Mouse (Mus musculus): Measurements from ENCODE around the gene Zfp536. TPM values are rescaled to one million over a fixed set of nuclear protein-coding genes. Genes with fewer than 3 reads are reported as not detected.

The Zfp536 gene
- polyA plus RNA-seq, 1 experiment: not detected

DNA sequence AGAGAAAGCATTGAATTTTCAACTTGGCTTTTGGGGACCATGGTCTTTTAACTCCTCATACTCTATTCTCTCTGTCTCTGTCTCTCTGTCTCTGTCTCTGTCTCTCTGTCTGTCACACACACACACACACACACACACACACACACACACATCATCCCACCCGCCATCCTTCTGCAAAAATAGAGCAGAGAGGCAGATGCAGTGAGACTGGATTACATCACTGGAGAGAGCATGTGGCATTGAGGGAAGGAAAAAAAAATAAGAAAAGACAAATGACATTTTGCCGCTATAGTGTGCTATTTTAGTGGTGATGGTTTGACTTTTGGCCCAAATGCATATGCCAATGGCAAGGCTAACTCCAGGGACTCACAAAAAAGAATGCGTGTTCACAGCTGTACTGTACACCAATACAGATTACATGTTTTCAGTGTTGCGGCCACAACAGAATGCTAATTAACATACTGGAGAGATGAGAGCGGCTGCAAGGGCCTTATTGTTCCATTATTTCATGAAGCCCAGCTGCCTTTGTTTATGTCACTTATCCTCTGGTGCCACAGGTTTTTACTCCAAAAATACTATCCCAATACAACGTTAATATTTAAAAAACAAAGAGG lies 145.4 kb downstream of the Zfp536 start:
- no peak for TF ChIP-seq E2F4 (IDR thresholded peaks at IDR 0.05; ENCODE audit: insufficient read depth)
- no peak for TF ChIP-seq MYOD1 (IDR thresholded peaks at IDR 0.05; ENCODE audit: control insufficient read depth in 1 of 3, insufficient read length in 2 of 3, low read depth in 2 of 3)
- TF ChIP-seq MAX (IDR thresholded peaks at IDR 0.05; ENCODE audit: low read depth): no peak
- no peak for TF ChIP-seq CEBPB (IDR thresholded peaks at IDR 0.05; ENCODE audit: insufficient read depth, poor library complexity, severe bottlenecking)
- TF ChIP-seq POLR2A (IDR thresholded peaks at IDR 0.05; ENCODE audit: insufficient read length, low read depth): no peak
- Histone ChIP-seq H3K4me3 (no peak overlapping the region), H3ac (ENCODE audit: control insufficient read depth, insufficient read length) (no peak overlapping the region), H3K79me2 (ENCODE audit: control insufficient read depth, insufficient read depth) (no peaks in the 10 kb centered on the region), H3K4me2 (ENCODE audit: low read depth) (no peak overlapping the region), H3K36me3 (ENCODE audit: control insufficient read depth, insufficient read depth) (no peaks in the 10 kb centered on the region), H3K27me3 (ENCODE audit: control insufficient read depth, insufficient read depth, insufficient read length) (no peaks in the 10 kb centered on the region)

DNA sequence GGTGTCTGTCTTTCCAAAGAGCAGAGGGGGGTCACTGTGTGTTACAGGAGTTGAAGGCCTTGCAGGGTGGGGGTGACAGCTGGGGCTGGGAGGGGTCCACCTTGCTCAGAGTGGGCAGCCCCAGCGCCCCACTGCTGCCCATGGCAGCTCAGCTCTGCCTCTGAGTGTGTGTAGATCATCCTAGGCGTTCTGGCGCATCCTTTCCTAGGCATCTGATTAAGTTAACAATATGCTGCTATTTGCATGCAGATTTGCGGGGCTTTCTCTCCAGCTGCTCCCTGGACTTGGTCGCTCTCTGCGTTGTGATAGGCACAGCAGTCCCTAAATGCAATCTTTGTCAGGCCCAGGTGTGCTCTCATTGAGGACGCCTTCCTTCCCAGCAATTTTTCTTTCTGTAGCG lies 147.7 kb downstream of the Zfp536 start:
- no peaks in the 10 kb centered on the region for H3K36me3 ChIP-seq (ENCODE audit: control insufficient read depth, insufficient read depth)
- TF ChIP-seq TCF3 (IDR thresholded peaks at IDR 0.05; ENCODE audit: insufficient read length, low read depth) (no peak), USF1 (IDR thresholded peaks at IDR 0.05; ENCODE audit: low read depth) (no peak), TCF12 (IDR thresholded peaks at IDR 0.05; ENCODE audit: insufficient read depth, poor library complexity, severe bottlenecking) (no peak), E2F4 (IDR thresholded peaks at IDR 0.05; ENCODE audit: insufficient read depth) (no peak), MYOD1 (IDR thresholded peaks at IDR 0.05; ENCODE audit: control insufficient read depth in 1 of 3, insufficient read length in 2 of 3, low read depth in 2 of 3) (no peak), CEBPB (IDR thresholded peaks at IDR 0.05; ENCODE audit: insufficient read depth, poor library complexity, severe bottlenecking) (no peak), REST (IDR thresholded peaks at IDR 0.05; ENCODE audit: insufficient read depth, insufficient read length) (no peak), MYOG (IDR thresholded peaks at IDR 0.05; ENCODE audit: control insufficient read depth in 1 of 3, insufficient read depth in 1 of 3, insufficient read length in 2 of 3, low read depth in 2 of 3) (no peak), POLR2A (IDR thresholded peaks at IDR 0.05; ENCODE audit: insufficient read length, low read depth) (no peak), MAX (IDR thresholded peaks at IDR 0.05; ENCODE audit: low read depth) (no peak), SRF (IDR thresholded peaks at IDR 0.05; ENCODE audit: control insufficient read depth, insufficient read length, low read depth) (no peak), POLR2AphosphoS2 (IDR thresholded peaks at IDR 0.05; ENCODE audit: insufficient read length, low read depth) (no peak)
- H3ac ChIP-seq (ENCODE audit: control insufficient read depth, insufficient read length): no peak overlapping the region
- H3K79me2 ChIP-seq (ENCODE audit: control insufficient read depth, insufficient read depth): no peaks in the 10 kb centered on the region
- no peak overlapping the region for H3K4me3 ChIP-seq
- no peaks in the 10 kb centered on the region for H3K27me3 ChIP-seq (ENCODE audit: control insufficient read depth, insufficient read depth, insufficient read length)
- no peak overlapping the region for H3K4me2 ChIP-seq (ENCODE audit: low read depth)

DNA sequence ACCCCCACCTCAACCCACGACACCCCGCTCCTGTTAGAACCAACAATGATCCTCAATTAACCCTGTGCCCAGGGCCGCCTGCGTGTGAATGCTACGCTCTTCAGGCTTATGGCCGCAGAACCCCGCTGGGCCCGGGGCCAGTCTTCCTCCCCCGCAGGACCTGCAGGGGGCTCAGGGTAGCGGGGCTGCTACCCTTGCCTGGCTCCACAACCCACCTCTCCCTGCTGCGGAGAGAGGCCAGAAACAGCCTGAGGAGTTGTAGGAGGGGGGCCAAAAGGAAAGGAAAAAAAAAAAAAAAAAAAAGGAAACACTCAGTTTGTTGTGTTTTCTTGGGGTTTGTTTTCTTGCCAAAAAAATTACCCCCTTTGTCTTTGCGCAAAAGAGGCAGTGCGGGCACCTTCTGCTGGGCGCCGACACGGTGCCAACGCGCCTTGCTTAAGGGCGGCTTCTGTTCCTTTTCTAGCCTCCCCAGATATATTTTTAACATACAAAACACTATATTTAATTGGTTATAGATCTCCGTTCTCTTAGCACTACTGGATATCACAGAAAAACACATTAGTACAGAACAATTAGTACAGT lies 148.6 kb downstream of the Zfp536 start:
- Histone ChIP-seq H3ac (ENCODE audit: control insufficient read depth, insufficient read length) (no peak overlapping the region), H3K4me2 (ENCODE audit: low read depth) (no peak overlapping the region), H3K79me2 (ENCODE audit: control insufficient read depth, insufficient read depth) (no peaks in the 10 kb centered on the region), H3K27me3 (ENCODE audit: control insufficient read depth, insufficient read depth, insufficient read length) (no peaks in the 10 kb centered on the region), H3K36me3 (ENCODE audit: control insufficient read depth, insufficient read depth) (no peaks in the 10 kb centered on the region), H3K4me3 (no peak overlapping the region)
- TF ChIP-seq TCF12 (IDR thresholded peaks at IDR 0.05; ENCODE audit: insufficient read depth, poor library complexity, severe bottlenecking) (no peak), MAX (IDR thresholded peaks at IDR 0.05; ENCODE audit: low read depth) (no peak), TCF3 (IDR thresholded peaks at IDR 0.05; ENCODE audit: insufficient read length, low read depth) (no peak), E2F4 (IDR thresholded peaks at IDR 0.05; ENCODE audit: insufficient read depth) (no peak), USF1 (IDR thresholded peaks at IDR 0.05; ENCODE audit: low read depth) (no peak), SRF (IDR thresholded peaks at IDR 0.05; ENCODE audit: control insufficient read depth, insufficient read length, low read depth) (no peak), REST (IDR thresholded peaks at IDR 0.05; ENCODE audit: insufficient read depth, insufficient read length) (no peak), MYOG (IDR thresholded peaks at IDR 0.05; ENCODE audit: control insufficient read depth in 1 of 3, insufficient read depth in 1 of 3, insufficient read length in 2 of 3, low read depth in 2 of 3) (no peak), CEBPB (IDR thresholded peaks at IDR 0.05; ENCODE audit: insufficient read depth, poor library complexity, severe bottlenecking) (no peak), POLR2A (IDR thresholded peaks at IDR 0.05; ENCODE audit: insufficient read length, low read depth) (no peak), POLR2AphosphoS2 (IDR thresholded peaks at IDR 0.05; ENCODE audit: insufficient read length, low read depth) (no peak), MYOD1 (IDR thresholded peaks at IDR 0.05; ENCODE audit: control insufficient read depth in 1 of 3, insufficient read length in 2 of 3, low read depth in 2 of 3) (no peak)

DNA sequence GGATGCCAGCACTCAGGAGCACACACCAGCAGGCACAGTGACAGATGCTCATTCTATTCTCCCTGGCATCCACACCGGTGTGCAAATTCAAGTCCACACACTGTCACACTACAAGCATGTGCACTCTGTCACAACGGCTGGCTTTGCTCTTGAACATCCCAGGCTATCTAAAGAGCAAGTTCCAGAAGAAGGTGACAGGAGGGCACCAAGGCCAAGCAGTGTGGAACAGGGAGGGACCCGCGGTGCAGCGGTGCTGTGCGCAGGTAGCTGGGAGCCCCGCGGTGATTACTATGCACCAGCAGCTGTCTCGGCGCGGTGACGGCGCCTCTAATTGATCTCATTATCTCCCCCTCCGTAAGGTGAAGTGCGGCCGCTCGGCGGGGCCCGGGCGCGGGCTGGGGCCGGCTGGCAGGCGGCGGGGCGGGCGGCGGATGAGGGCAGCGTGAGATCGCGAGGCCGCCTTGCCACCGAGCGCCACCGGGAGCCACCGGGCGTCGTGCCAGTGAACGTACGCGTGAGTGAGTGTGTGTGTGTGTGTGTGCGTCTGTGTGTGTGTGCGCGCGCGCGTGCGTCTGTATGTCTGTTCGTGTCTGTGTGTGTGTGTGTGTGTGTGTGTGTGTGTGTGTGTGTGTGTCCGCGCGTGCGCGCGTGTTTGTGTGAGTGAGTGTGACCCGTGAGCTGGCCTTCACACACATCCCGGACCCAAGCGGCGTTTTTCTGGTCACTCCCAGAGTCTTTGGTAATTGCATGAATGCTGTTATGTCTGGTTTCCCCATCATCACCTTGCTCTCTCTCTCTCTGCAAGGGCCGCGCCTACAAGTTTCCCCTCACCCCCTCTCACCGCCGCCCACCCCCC lies 149.3 kb downstream of the Zfp536 start:
- Histone ChIP-seq H3K79me2 (ENCODE audit: control insufficient read depth, insufficient read depth) (no peaks in the 10 kb centered on the region), H3K4me2 (ENCODE audit: low read depth) (no peak overlapping the region), H3K4me3 (no peak overlapping the region), H3K36me3 (ENCODE audit: control insufficient read depth, insufficient read depth) (no peaks in the 10 kb centered on the region), H3K27me3 (ENCODE audit: control insufficient read depth, insufficient read depth, insufficient read length) (no peaks in the 10 kb centered on the region), H3ac (ENCODE audit: control insufficient read depth, insufficient read length) (no peak overlapping the region)
- TF ChIP-seq CEBPB (IDR thresholded peaks at IDR 0.05; ENCODE audit: insufficient read depth, poor library complexity, severe bottlenecking) (no peak), SRF (IDR thresholded peaks at IDR 0.05; ENCODE audit: control insufficient read depth, insufficient read length, low read depth) (no peak), MYOG (IDR thresholded peaks at IDR 0.05; ENCODE audit: control insufficient read depth in 1 of 3, insufficient read depth in 1 of 3, insufficient read length in 2 of 3, low read depth in 2 of 3) (no peak), MYOD1 (IDR thresholded peaks at IDR 0.05; ENCODE audit: control insufficient read depth in 1 of 3, insufficient read length in 2 of 3, low read depth in 2 of 3) (no peak)
